Mouse (Mus musculus) megakaryocyte, embryonic 14.5 days (primary cell): ENCODE results near the gene Gm2115. TPM values are rescaled to one million over a fixed set of nuclear protein-coding genes. Genes with fewer than 3 reads are reported as not detected.

Experiments
- H3K27me3 ChIP-seq: replicated peaks from 2 replicates; pipeline ENCODE3; 2012; ENCODE audit warnings: inconsistent platforms
- H3K36me3 ChIP-seq: replicated peaks from 2 replicates; pipeline ENCODE3; 2012; ENCODE audit warnings: low read length, inconsistent platforms, mixed read lengths
- H3K4me1 ChIP-seq: 2 replicates; pipeline ENCODE4 v1.6.1; 2012; ENCODE audit warnings: inconsistent platforms
- H3K4me3 ChIP-seq: replicated peaks from 2 replicates; pipeline ENCODE3; 2012; ENCODE audit warnings: moderate library complexity, mild to moderate bottlenecking, inconsistent platforms
- H3K9me3 ChIP-seq: 2 replicates; pipeline ENCODE4 v1.6.1; 2012; ENCODE audit warnings: inconsistent platforms
- FLI1 ChIP-seq: IDR thresholded peaks from 2 replicates; pipeline ENCODE4 v1.6.1; 2012; ENCODE audit warnings: low read length, inconsistent platforms, mixed read lengths
- GATA1 ChIP-seq: IDR thresholded peaks from 3 replicates; pipeline ENCODE4 v1.6.1; 2012; ENCODE audit warnings: mixed read lengths, low read length, inconsistent platforms, borderline replicate concordance
- polyA plus RNA-seq: library from polyadenylated mRNA; stranded (reverse); fragments of >175 nt; gene quantifications from 2 replicates; pipeline ENCODE4 v1.2.3, GENCODE M21; 2012; ENCODE audit warnings: low replicate concordance; ENCODE audit not compliant: insufficient read depth

Gene Gm2115
- polyA plus RNA-seq = not detected in 2 replicates

DNA sequence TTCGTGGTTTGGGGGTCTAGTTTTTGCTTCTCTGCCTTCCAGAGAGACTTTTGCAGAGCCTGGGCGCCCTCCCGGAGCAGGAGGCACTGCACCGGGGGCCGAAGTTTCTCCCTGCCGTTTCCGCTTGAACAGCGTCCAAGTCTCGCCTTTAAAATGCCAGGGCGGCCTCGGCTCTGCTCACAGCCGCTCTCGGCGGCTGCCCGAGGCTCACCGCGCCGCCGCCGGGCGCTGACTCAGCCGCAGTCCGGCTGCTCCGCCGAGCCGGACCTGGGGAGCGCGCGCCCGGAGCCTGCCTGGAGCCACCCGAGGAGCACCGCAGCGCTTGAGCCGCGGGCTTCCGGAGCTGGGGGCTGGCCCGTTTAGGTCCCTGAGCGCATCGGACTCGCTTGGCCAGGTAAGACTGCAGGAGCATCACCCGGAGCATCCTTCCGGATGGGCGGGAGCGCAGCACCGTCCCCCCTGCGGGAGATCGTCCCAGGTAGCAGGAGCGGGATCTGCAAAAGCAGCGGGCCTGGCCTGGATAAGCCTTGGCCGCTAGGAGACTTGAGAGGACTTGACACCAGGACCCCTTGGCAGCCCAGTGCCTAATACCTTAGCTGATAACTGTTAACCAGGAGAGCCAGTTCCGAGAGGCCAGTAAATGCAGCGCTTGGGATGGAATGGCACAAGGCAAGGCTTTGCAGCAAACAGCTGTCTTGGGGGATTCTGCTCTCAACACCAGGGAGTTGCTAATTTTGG is at the start of gene Gm2115:
TSS of gene Gm2115 (plus strand) at position 159 of the 738 bp plus-strand sequence.
- Histone ChIP-seq H3K27me3 (peaks cover 30% of the 10 kb centered on the region), H3K4me1 (no peaks in the 10 kb centered on the region), H3K4me3 (no peak within 1 kb of the TSS), H3K36me3 (no peaks in the 10 kb centered on the region), H3K9me3 (peaks cover 5% of the 10 kb centered on the region; the same call in 1 of the 2 replicates)
- TF ChIP-seq GATA1 (no peak), FLI1 (no peak)

DNA sequence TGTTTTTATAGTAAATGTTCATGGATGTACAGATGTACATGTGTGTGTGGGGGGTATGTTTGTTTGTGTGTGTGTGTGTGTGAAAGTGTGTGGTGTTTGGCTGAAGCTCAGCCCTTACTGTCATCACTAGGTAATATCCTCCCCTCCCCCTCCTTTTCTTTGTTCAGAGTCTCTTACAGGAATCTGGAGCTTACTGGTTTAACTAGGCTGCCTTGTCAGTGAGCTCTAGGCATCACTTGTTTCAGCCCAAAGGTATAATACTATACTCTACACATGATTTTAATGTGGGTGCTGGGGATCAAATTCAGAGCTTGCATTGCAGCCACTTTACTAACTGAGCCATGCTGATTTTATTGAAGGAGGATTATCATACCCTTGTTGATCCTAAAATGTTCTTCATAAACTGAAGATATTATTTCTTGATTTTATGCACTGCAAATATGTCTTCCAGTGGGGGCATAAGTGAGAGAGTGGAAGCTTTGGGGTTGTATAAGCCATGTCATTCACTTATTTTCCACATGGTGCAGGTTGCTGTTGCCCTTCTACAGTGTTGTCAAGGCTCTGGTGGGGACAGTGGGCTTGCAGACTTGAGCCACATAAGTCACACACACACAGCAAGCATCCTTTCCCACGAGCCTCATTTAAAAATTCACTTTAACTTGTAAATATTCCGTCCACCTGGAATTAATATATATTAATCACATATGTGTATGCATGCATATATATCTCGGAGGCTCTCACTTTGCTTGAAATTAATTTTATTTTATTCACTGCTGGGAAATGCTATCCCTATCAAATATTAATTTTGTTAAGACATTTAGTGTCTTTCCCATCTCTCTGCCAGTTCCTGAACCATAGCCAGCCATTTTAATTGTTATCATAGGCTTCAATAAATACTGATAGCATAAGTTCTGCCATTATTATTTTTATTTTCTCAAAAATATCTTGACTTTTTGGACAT is 45.0 kb upstream of the Gm2115 start:
- H3K27me3 ChIP-seq = no peaks in the 10 kb centered on the region
- no peaks in the 10 kb centered on the region for H3K36me3 ChIP-seq
- H3K4me3 ChIP-seq = no peak overlapping the region
- TF ChIP-seq GATA1 (no peak), FLI1 (no peak)
- no peaks in the 10 kb centered on the region; the same call in 1 of the 2 replicates for H3K9me3 ChIP-seq
- H3K4me1 ChIP-seq = no peaks in the 10 kb centered on the region

GRCm38 (mm10) chr7:84486485-84486884 is 42.3 kb upstream of the Gm2115 start:
- no peaks in the 10 kb centered on the region for H3K27me3 ChIP-seq
- no peak overlapping the region for H3K4me3 ChIP-seq
- H3K4me1 ChIP-seq = no peaks in the 10 kb centered on the region
- no peaks in the 10 kb centered on the region for H3K36me3 ChIP-seq
- no peaks in the 10 kb centered on the region; the same call in 1 of the 2 replicates for H3K9me3 ChIP-seq
- no peak for TF ChIP-seq FLI1

DNA sequence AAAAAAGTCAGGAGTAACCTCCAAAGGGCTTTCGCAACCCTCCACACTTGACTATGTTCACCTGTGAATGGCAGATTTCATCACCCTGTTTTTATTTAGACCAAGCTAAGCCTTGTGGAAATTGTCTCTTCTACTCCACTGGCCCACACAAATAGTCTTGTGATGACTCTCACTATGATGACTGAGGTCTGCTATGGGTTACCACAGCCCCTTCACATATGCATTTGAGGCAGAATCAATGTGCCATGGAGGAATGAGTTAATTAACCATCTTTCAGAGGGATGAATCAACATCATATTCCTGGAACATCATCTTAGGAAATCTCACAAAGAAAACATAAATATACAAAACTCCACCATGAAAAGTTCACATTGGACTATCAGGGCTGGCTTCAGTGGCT is 25.6 kb upstream of the Gm2115 start:
- no peak overlapping the region for H3K4me3 ChIP-seq
- H3K36me3 ChIP-seq = no peaks in the 10 kb centered on the region
- H3K27me3 ChIP-seq = no peaks in the 10 kb centered on the region
- H3K4me1 ChIP-seq = no peaks in the 10 kb centered on the region
- no peak for TF ChIP-seq GATA1
- no peak for TF ChIP-seq FLI1
- 0 out of 2 replicates have a peak, but pooled peaks cover 2% of the 10 kb centered on the region for H3K9me3 ChIP-seq

- TF ChIP-seq GATA1 (no peak), FLI1 (no peak)
- Histone ChIP-seq H3K27me3 (no peaks in the 10 kb centered on the region), H3K4me3 (no peak overlapping the region), H3K4me1 (no peaks in the 10 kb centered on the region), H3K9me3 (peaks cover 5% of the 10 kb centered on the region; the same call in 1 of the 2 replicates), H3K36me3 (no peaks in the 10 kb centered on the region)
These were observed 10.1 kb upstream of the Gm2115 start for GRCm38 (mm10) chr7:84518533-84519198.

GRCm38 (mm10) chr7:84521329-84521728 is 7.4 kb upstream of the Gm2115 start:
- Histone ChIP-seq H3K9me3 (peaks cover 5% of the 10 kb centered on the region; the same call in 1 of the 2 replicates), H3K4me3 (no peak overlapping the region), H3K27me3 (no peaks in the 10 kb centered on the region), H3K36me3 (no peaks in the 10 kb centered on the region), H3K4me1 (no peaks in the 10 kb centered on the region)
- no peak for TF ChIP-seq FLI1
- no peak for TF ChIP-seq GATA1

GRCm38 (mm10) chr7:84522426-84522825 is 6.3 kb upstream of the Gm2115 start:
- Histone ChIP-seq H3K9me3 (peaks cover 5% of the 10 kb centered on the region; the same call in 1 of the 2 replicates), H3K4me1 (no peaks in the 10 kb centered on the region), H3K36me3 (no peaks in the 10 kb centered on the region), H3K4me3 (no peak overlapping the region), H3K27me3 (peaks cover 2% of the 10 kb centered on the region)
- TF ChIP-seq FLI1 = no peak
- no peak for TF ChIP-seq GATA1

DNA sequence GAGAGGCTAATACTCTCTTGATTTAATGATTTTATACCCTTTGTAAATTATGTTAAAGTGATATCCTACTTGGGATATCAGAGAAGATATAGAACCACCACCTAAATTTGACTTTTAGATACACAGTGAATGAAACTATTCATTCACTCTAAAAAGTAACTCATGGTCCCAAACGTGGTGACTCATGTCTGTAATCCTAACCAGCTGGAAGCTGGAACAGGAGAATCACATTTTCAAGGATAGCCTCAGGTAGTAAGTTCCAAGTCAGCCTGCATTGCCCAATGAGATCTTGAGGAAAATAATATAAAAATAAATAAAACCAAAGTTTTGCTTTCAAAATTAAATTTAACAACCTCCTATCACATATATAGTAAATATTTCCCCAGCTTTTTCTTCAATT is 2.6 kb upstream of the Gm2115 start:
- no peaks in the 10 kb centered on the region for H3K36me3 ChIP-seq

GRCm38 (mm10) chr7:84532795-84533194 is 4.0 kb downstream of the Gm2115 start:
- H3K4me3 ChIP-seq = no peak overlapping the region
- peaks cover 5% of the 10 kb centered on the region; the same call in 1 of the 2 replicates for H3K9me3 ChIP-seq
- H3K36me3 ChIP-seq = no peaks in the 10 kb centered on the region
- TF ChIP-seq GATA1 (no peak), FLI1 (no peak)
- H3K27me3 ChIP-seq = peaks cover 27% of the 10 kb centered on the region
- no peaks in the 10 kb centered on the region for H3K4me1 ChIP-seq

More for the DNA sequence above, 2.6 kb upstream of the Gm2115 start:
- Histone ChIP-seq H3K27me3 (peaks cover 30% of the 10 kb centered on the region), H3K4me3 (no peak overlapping the region), H3K4me1 (no peaks in the 10 kb centered on the region), H3K9me3 (peaks cover 10% of the 10 kb centered on the region; the same call in 1 of the 2 replicates)
- no peak for TF ChIP-seq GATA1
- TF ChIP-seq FLI1 = no peak
